Mouse (Mus musculus): Measurements from ENCODE around the gene Gpi1.

GRCm38 (mm10) chr7:34168470-34169251 is 61.5 kb downstream of the Gpi1 start:
- no peak for TF ChIP-seq CTCF (IDR thresholded peaks at IDR 0.05; ENCODE audit: control insufficient read depth, insufficient read depth, insufficient replicate concordance, low read depth, low read length)
- TF ChIP-seq POLR2A (IDR thresholded peaks at IDR 0.05; ENCODE audit: control insufficient read depth, low read depth, low read length): peak; percentile 98
